Mouse (Mus musculus) embryonic fibroblast, embryonic 13.5 days (primary cell): ENCODE data around the gene Syn3.

Source experiments
- CTCF ChIP-seq: IDR thresholded peaks from 2 replicates; pipeline ENCODE4 v1.5.1; 2011; ENCODE audit warnings: mild to moderate bottlenecking, control low read depth, low read length, moderate library complexity, borderline replicate concordance; ENCODE audit not compliant: insufficient read depth
- POLR2A ChIP-seq: IDR thresholded peaks from 2 replicates; pipeline ENCODE4 v1.6.1; 2011; ENCODE audit warnings: low read depth, mild to moderate bottlenecking, control low read depth, low read length, moderate library complexity

GRCm38 (mm10) chr10:86272826-86273225, 225.9 kb downstream of the Syn3 start:
- no peak for TF ChIP-seq CTCF
- TF ChIP-seq POLR2A, result no peak
